Mouse (Mus musculus) embryonic facial prominence, embryonic 14.5 days (tissue): Measurements from ENCODE around the gene Tma7. TPM values are rescaled to one million over a fixed set of nuclear protein-coding genes. Genes with fewer than 3 reads are reported as not detected.

Source experiments
- ATAC-seq: fragments of 200-750 bp; cut with Nextera tagmentation; 2 replicates; pipeline ENCODE4 v1.8.0; 2017; ENCODE audit warnings: low read depth, moderate number of reproducible peaks, moderate TSS enrichment
- DNase-seq: peaks from one replicate; pipeline ENCODE4 v3.0.0-alpha.2; 2015; ENCODE audit warnings: low spot score
- H3K27ac ChIP-seq: fragments of 300-500 bp; sonication (generic); replicated peaks from 2 replicates; pipeline ENCODE4 v1.5.1; 2014; ENCODE audit warnings: low read depth, mild to moderate bottlenecking, low read length, moderate library complexity
- H3K27me3 ChIP-seq: fragments of 300-500 bp; sonication (generic); replicated peaks from 2 replicates; pipeline ENCODE4 v1.6.1; 2014; ENCODE audit warnings: low read length; ENCODE audit not compliant: control insufficient read depth, insufficient read depth
- H3K36me3 ChIP-seq: fragments of 300-500 bp; sonication (generic); 2 replicates; pipeline ENCODE4 v1.6.1; 2014; ENCODE audit warnings: low read length, mixed read lengths; ENCODE audit not compliant: control insufficient read depth, insufficient read depth
- H3K4me1 ChIP-seq: fragments of 300-500 bp; sonication (generic); 2 replicates; pipeline ENCODE4 v1.6.1; 2014; ENCODE audit warnings: antibody characterized with exemption, low read length; ENCODE audit not compliant: control insufficient read depth, insufficient read depth
- H3K4me2 ChIP-seq: fragments of 300-500 bp; sonication (generic); 2 replicates; pipeline ENCODE4 v1.6.1; 2014; ENCODE audit warnings: low read depth, mild to moderate bottlenecking, low read length, moderate library complexity, mixed read lengths
- H3K4me3 ChIP-seq: fragments of 300-500 bp; sonication (generic); 2 replicates; pipeline ENCODE4 v1.5.1; 2014; ENCODE audit warnings: low read depth, mild to moderate bottlenecking, low read length
- H3K9ac ChIP-seq: fragments of 300-500 bp; sonication (generic); 2 replicates; pipeline ENCODE4 v1.6.1; 2014; ENCODE audit warnings: low read depth, mild to moderate bottlenecking, low read length, moderate library complexity, mixed read lengths
- H3K9me3 ChIP-seq: fragments of 300-500 bp; sonication (generic); 2 replicates; pipeline ENCODE4 v1.6.1; 2016; ENCODE audit warnings: low read length; ENCODE audit not compliant: control insufficient read depth
- WGBS: fragments of 180-500 bp; shearing (Covaris S2); extraction: QIAGEN DNeasy Blood & Tissue Kit; methylation state at CpG from one replicate; pipeline ENCODE4 v1.1.7; 2014; 5-methylcytosine and 5-hydroxymethylcytosine counted together
- polyA plus RNA-seq: library from polyadenylated mRNA; unstranded; fragments of >200 nt; fragmentation: Nextera tagmentation; extraction: Ambion mirVana; gene quantifications from 2 replicates; pipeline ENCODE4 v1.2.1, GENCODE M21; 2014

The Tma7 gene
- polyA plus RNA-seq, 1 experiment from 2014 or later, result 655 TPM

DNA sequence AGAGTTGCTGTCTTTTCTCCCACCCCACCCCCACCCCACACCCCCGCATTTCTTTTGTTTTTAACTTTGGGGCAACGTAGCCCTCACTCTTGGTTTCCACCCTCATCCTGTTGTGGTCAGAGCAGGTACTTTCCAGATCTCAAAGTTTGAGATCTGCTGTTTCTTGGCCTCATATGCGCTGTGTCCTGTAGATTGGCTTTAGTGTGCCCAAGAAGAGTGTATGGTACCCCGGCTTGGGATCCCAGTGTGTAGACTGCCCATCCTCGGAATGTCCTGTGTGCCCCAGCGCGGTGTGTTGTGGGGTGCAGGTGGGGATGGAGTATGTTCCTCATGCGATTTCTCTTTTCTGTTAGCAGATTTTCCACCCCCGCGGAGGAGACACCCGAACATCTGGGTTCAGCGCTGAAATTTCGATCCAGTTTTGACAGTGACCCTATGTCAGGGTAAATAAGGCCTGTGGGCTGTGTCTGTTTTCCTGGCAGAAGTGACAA lies 31.3 kb downstream of the Tma7 start:
- no peak for ATAC-seq
- H3K4me1 ChIP-seq, result peaks cover 6% of the 10 kb centered on the region
- H3K27me3 ChIP-seq, result no peaks in the 10 kb centered on the region
- no peaks in the 10 kb centered on the region for H3K9me3 ChIP-seq
- no peak overlapping the region for H3K4me2 ChIP-seq
- no peak overlapping the region for H3K4me3 ChIP-seq
- no peak overlapping the region for H3K27ac ChIP-seq
- WGBS, result 86% methylated on average over 13 of the region's 13 CpGs
- peaks cover 36% of the 10 kb centered on the region for H3K36me3 ChIP-seq
- DNase-seq, result no peak
- H3K9ac ChIP-seq, result no peak overlapping the region

DNA sequence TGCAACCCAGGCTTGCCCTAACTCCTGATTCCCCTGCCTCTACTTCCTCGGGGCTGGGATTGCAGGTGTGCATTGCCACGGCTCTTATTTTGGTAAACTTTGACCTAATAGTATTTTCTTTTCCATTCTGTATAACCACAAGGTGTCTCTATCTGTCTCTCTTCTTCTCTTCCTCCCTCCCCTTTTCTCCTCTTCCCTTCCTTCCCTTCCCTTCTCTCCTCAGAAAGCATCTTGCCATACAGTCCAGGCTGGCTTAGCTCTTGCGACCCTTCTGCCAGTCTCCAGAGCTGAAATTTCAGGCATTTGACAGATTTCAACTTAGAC lies 31.8 kb downstream of the Tma7 start:
- Histone ChIP-seq H3K4me2 (no peak overlapping the region), H3K9ac (no peak overlapping the region), H3K4me1 (peaks cover 6% of the 10 kb centered on the region), H3K9me3 (no peaks in the 10 kb centered on the region), H3K4me3 (no peak overlapping the region), H3K27ac (no peak overlapping the region), H3K27me3 (no peaks in the 10 kb centered on the region), H3K36me3 (peaks cover 32% of the 10 kb centered on the region)
- WGBS, result 62% methylated on average over 3 of the region's 3 CpGs
- ATAC-seq, result no peak
- no peak for DNase-seq

DNA sequence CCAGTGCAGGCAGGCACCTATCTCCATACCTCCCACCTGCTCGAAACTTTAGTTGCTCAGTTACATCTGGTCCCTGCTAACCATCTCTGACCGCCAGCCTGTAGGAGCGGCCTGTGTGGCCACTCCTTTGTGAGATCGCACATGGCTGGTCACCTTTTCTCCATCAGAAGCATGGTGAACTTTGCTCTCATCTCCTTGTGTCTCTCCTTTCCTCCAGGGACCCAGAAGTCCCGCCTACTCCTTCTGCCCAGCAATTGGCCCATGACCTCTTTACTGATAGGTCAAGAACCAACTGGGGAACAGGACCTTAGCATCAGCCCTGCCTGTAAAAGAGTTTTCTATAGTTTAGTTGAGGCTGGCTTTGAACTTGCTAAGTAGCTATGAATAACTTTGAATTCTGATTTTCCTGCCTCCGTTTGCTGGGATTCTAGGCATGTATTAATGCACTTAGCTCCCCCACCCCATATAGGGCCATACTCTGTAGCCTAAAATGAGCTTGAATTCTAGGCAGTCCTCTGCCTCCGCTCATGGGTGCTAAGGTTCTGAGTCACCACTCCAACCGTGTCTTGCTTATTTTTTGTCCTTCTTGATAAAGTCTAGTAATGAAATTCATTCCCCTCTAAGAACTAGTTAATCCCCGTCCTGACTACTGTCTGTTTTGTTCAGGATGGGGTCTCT lies 32.3 kb downstream of the Tma7 start:
- Histone ChIP-seq H3K9me3 (no peaks in the 10 kb centered on the region), H3K36me3 (peaks cover 32% of the 10 kb centered on the region), H3K4me1 (peaks cover 2% of the 10 kb centered on the region), H3K27ac (no peak overlapping the region), H3K9ac (no peak overlapping the region), H3K4me3 (no peak overlapping the region), H3K27me3 (no peaks in the 10 kb centered on the region), H3K4me2 (no peak overlapping the region)
- no peak for ATAC-seq
- no peak for DNase-seq
- WGBS, result 79% methylated on average over 9 of the region's 9 CpGs

DNA sequence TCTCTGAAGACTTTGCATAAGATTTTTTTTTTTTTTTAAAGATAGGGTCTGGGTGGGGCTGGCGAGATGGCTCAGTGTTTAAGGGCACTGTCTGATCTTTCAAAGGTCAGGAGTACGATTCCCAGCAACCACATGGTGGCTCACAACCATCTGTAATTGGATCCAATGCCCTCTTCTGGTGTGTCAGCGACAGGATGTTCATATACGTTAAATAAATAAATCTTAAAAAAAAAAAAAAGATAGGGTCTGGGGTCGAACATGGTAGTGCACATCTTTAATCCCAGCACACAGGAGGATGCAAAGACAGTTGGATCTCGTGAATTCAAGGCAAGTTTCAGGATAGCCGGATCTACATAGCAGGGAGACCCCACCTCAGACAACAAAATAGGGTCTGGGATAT lies 33.1 kb downstream of the Tma7 start:
- DNase-seq, result no peak
- no peaks in the 10 kb centered on the region for H3K27me3 ChIP-seq
- no peak overlapping the region for H3K4me3 ChIP-seq
- H3K9ac ChIP-seq, result no peak overlapping the region
- H3K4me2 ChIP-seq, result no peak overlapping the region
- H3K36me3 ChIP-seq, result peaks cover 32% of the 10 kb centered on the region
- ATAC-seq, result no peak
- WGBS, result 71% methylated on average over 7 of the region's 7 CpGs
- no peak overlapping the region for H3K27ac ChIP-seq
- H3K4me1 ChIP-seq, result no peaks in the 10 kb centered on the region; the same call in 1 of the 2 replicates
- no peaks in the 10 kb centered on the region for H3K9me3 ChIP-seq

DNA sequence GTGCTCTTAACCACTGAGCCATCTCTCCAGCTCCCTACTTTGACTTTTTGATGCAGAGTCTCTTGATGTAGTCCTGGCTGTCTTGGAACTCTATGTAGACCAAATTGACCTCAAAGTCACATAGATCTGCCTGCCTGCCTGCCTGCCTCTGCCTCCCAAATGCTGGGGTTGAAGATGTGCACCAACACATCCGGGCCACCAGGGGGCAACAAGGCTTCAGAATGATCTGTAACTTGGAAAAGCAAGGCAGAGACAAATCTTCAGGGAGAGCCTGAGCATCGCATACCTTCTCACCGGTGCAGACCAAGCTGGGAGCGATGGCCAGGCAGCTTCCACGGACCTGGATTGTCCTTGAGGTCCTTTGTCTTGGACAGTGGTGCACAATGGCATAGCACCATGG lies 36.1 kb downstream of the Tma7 start:
- Histone ChIP-seq H3K4me1 (peaks cover under 1% of the 10 kb centered on the region; the same call in 1 of the 2 replicates), H3K4me3 (no peak overlapping the region), H3K27ac (no peak overlapping the region), H3K27me3 (no peaks in the 10 kb centered on the region), H3K4me2 (no peak overlapping the region), H3K36me3 (peaks cover 20% of the 10 kb centered on the region), H3K9ac (no peak overlapping the region), H3K9me3 (no peaks in the 10 kb centered on the region)
- ATAC-seq (no peak), DNase-seq (no peak)
- 36% methylated on average over 5 of the region's 5 CpGs for WGBS

DNA sequence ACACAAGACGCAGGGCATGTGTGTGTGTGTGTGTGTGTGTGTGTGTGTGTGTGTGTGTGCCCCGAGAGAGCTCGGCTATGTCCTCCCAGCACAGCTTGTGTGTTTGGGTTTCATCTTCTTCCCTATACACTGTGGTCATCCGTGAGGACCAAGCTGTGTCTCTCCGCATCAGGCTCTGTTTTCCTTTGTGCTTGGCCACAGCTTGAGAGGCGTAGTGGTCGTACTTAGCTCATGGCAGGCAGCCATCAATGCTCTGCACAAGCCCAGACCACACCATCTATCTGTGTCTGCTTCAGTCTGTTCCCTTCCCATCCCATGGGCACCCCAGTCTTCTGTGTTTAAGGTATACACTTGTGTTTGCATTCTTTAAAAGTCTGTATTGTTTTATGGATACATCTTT lies 41.0 kb downstream of the Tma7 start:
- H3K27ac ChIP-seq, result no peak overlapping the region
- no peak overlapping the region for H3K9ac ChIP-seq
- DNase-seq, result no peak
- H3K27me3 ChIP-seq, result no peaks in the 10 kb centered on the region
- WGBS, result 76% methylated on average over 7 of the region's 7 CpGs
- H3K36me3 ChIP-seq, result no peaks in the 10 kb centered on the region
- ATAC-seq, result no peak
- H3K4me1 ChIP-seq, result peaks cover 24% of the 10 kb centered on the region
- no peak overlapping the region for H3K4me3 ChIP-seq
- H3K9me3 ChIP-seq, result no peaks in the 10 kb centered on the region
- peak overlapping the region; percentile 54; the same call in 1 of the 2 replicates for H3K4me2 ChIP-seq

DNA sequence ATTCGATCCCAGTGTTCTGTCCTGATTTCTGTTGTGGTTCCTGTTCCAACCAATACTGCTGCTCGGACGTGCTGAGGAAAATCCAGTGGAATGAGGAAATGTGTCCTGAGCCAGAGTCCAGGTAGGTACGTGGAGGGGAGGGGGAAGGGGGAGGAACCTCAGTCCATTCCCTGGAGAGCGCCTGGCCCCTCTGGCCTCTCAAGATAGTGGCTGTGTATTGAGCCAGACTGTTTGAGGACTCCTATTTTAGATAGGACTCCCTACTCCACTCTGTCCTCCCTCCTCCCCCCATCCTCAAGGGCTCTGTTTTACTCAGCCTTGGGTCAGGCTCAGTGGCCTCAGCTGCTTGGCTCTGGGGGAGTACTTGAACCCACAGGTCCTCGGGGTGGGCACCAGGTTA lies 41.5 kb downstream of the Tma7 start:
- no peak overlapping the region for H3K27ac ChIP-seq
- no peaks in the 10 kb centered on the region for H3K36me3 ChIP-seq

DNA sequence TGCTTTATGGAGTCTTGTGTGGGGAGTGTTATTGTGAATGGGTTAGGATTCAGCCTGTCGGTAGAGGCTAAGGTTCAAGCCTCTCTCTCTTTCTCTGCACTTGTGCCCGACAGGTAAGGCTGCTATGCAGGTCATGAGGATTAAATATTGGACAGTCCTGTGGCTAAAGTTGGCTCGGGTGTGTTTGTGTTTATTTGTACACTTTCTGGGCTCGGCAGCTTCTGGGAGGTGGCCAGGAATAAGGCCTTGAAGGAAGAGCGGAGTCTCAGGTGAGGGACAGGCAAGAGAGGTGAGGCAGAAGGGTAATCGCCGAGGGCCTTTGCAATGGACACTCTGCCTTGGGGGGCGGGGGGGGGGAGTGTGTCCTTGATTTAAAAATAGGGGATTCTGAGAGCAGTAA lies 42.2 kb downstream of the Tma7 start:
- ATAC-seq (no peak), DNase-seq (no peak)
- H3K27ac ChIP-seq, result no peak overlapping the region
- no peaks in the 10 kb centered on the region for H3K36me3 ChIP-seq
- no peak overlapping the region for H3K9ac ChIP-seq
- no peaks in the 10 kb centered on the region for H3K27me3 ChIP-seq
- peaks cover 24% of the 10 kb centered on the region for H3K4me1 ChIP-seq
- WGBS, result 76% methylated on average over 8 of the region's 8 CpGs
- no peaks in the 10 kb centered on the region for H3K9me3 ChIP-seq
- H3K4me3 ChIP-seq, result no peak overlapping the region
- peak overlapping the region; percentile 54; the same call in 1 of the 2 replicates for H3K4me2 ChIP-seq

More for the DNA sequence above, 41.5 kb downstream of the Tma7 start:
- no peak for DNase-seq
- 61% methylated on average over 6 of the region's 6 CpGs for whole genome bisulfite sequencing
- H3K4me2 ChIP-seq, result peak overlapping the region; percentile 54; the same call in 1 of the 2 replicates
- H3K27me3 ChIP-seq, result no peaks in the 10 kb centered on the region
- no peak for ATAC-seq
- peaks cover 24% of the 10 kb centered on the region for H3K4me1 ChIP-seq
- H3K4me3 ChIP-seq, result no peak overlapping the region
- H3K9me3 ChIP-seq, result no peaks in the 10 kb centered on the region
- no peak overlapping the region; the same call in 1 of the 2 replicates for H3K9ac ChIP-seq

DNA sequence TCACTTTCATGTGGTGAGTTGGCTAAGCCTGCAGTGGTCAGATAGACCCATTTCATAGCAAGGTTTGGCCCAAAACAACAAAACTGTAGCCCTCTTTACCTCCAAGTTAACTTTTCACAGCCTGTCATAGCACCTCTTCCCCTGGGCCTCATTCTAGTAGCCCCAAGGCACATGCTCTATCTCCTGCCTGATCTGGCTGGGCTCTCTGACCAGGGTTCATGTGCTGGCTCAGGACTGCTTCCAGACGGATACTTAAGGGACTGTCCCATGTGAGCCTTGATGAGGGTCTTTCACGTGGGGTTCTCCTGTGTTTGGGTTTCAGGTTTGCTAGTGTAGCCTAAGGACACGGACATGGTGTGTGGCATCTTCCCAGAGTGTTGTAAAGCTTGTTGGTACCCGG lies 42.7 kb downstream of the Tma7 start:
- Histone ChIP-seq H3K9ac (no peak overlapping the region), H3K36me3 (no peaks in the 10 kb centered on the region), H3K4me2 (peak overlapping the region; percentile 54), H3K27me3 (no peaks in the 10 kb centered on the region), H3K4me1 (peaks cover 24% of the 10 kb centered on the region), H3K4me3 (peak overlapping the region; percentile 53; the same call in 1 of the 2 replicates), H3K9me3 (no peaks in the 10 kb centered on the region), H3K27ac (no peak overlapping the region)
- DNase-seq, result no peak
- 56% methylated on average over 4 of the region's 4 CpGs for WGBS
- no peak for ATAC-seq
